Mouse (Mus musculus) activated CD4-positive, CD25-positive, alpha-beta regulatory T cell, adult 9 weeks (primary cell): ENCODE results near the gene Setdb1. TPM values are rescaled to one million over a fixed set of nuclear protein-coding genes. Genes with fewer than 3 reads are reported as not detected.

Experiments
- polyA plus RNA-seq: library from polyadenylated mRNA; unstranded; fragments of 100-300 nt; shearing (Covaris generic); gene quantifications from one replicate; pipeline ENCODE4 v1.2.1, GENCODE M21; 2017

Gene Setdb1
- 47.0 TPM for polyA plus RNA-seq

GRCm38 (mm10) chr3:95356701-95357449 lies at the start of gene Setdb1:
Setdb1 (minus strand) TSS chr3:95357202.

GRCm38 (mm10) chr3:95402741-95403140 lies 45.7 kb upstream of the Setdb1 start, which contains the start of gene 4930558C23Rik:
4930558C23Rik (minus strand) TSS chr3:95402841.

GRCm38 (mm10) chr3:95314486-95315093 lies 42.4 kb downstream of the Setdb1 start, which contains the start of gene Cers2:
Cers2 (plus strand) TSS chr3:95314791.

GRCm38 (mm10) chr3:95307100-95307499 lies 49.9 kb downstream of the Setdb1 start, which contains the start of gene Anxa9:
Anxa9 (minus strand) TSS chr3:95307176.

GRCm38 (mm10) chr3:95281216-95282126 lies 75.5 kb downstream of the Setdb1 start, which contains the start of the genes Mindy1 and Prune1:
Mindy1 (plus strand) TSS chr3:95281345.
Prune1 (minus strand) TSS chr3:95282076.

Other genes starting within 250 kb of the Setdb1 start
- gene Vps72, start 246.2 kb downstream of the Setdb1 start, polyA plus RNA-seq = 118 TPM
- 2.9 TPM for gene Tmod4, start 232.7 kb downstream of the Setdb1 start, polyA plus RNA-seq
- gene Scnm1, start 223.2 kb downstream of the Setdb1 start, polyA plus RNA-seq = 117 TPM
- gene Lysmd1, start 223.1 kb downstream of the Setdb1 start, polyA plus RNA-seq = 31.2 TPM
- gene Tnfaip8l2, start 214.8 kb downstream of the Setdb1 start, polyA plus RNA-seq = 264 TPM
- gene Sema6c, start 196.7 kb downstream of the Setdb1 start, polyA plus RNA-seq = 0.38 TPM
- gene Gabpb2, start 139.3 kb downstream of the Setdb1 start, polyA plus RNA-seq = 37.4 TPM
- 440 TPM for gene Cdc42se1, start 128.5 kb downstream of the Setdb1 start, polyA plus RNA-seq
- gene Mllt11, start 125.0 kb downstream of the Setdb1 start, polyA plus RNA-seq = 8.8 TPM
- gene Gm128, start 115.6 kb downstream of the Setdb1 start, polyA plus RNA-seq = 0.97 TPM
- not detected for gene Bnipl, start 106.0 kb downstream of the Setdb1 start, polyA plus RNA-seq
- 28.8 TPM for gene Mindy1, start 75.9 kb downstream of the Setdb1 start, polyA plus RNA-seq
- gene Prune1, start 75.1 kb downstream of the Setdb1 start, polyA plus RNA-seq = 7.2 TPM
- gene Anxa9, start 50.0 kb downstream of the Setdb1 start, polyA plus RNA-seq = 0.62 TPM
- gene Cers2, start 42.4 kb downstream of the Setdb1 start, polyA plus RNA-seq = 274 TPM
- not detected for gene 4930558C23Rik, start 45.6 kb upstream of the Setdb1 start, polyA plus RNA-seq
- 59.4 TPM for gene Arnt, start 77.2 kb upstream of the Setdb1 start, polyA plus RNA-seq
- 0.18 TPM for gene Ctsk, start 142.1 kb upstream of the Setdb1 start, polyA plus RNA-seq
- gene Ctss, start 169.6 kb upstream of the Setdb1 start, polyA plus RNA-seq = 419 TPM
- not detected for gene Hormad1, start 202.5 kb upstream of the Setdb1 start, polyA plus RNA-seq
- 49.0 TPM for gene Golph3l, start 231.7 kb upstream of the Setdb1 start, polyA plus RNA-seq